Comparison of ENCODE assay signal across 30 mouse cellular contexts in the genomic region with DNA sequence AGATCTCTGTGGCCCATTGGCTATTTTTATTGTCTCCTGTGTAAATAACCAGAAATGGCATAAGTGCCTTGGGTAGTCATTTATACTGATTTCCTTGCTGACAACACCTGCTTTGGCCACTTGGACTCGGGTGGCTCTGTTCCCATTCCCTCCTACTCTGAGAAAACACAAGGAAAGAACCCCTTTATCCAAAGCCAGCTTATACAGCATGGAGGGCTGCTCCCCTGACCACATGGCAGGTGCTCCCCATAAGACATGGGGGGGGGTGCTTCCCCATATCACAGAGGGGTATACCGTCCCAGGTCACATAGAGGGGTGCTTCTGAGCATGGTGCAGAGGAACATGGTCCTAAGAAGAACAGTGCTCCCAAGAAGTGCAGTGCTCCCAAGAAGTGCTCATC. TPM values are rescaled to one million over a fixed set of nuclear protein-coding genes. Genes with fewer than 3 reads are reported as not detected.
DNase-seq lines count a peak whose midpoint lies in the region; ATAC-seq and TF ChIP-seq lines count a peak whose summit lies in the region.
"Had no signal": no experiment of that assay in that cellular context is flagged by ENCODE, and none has a peak within 500 bp of the region (broad histone marks: within the 10 kb centered on the region; RNA-seq: fewer than 3 reads in every experiment).

No protein-coding gene starts in this region.

- WGBS in heart, embryonic 10.5 days: 85% methylated on average over 2 of the region's 2 CpGs
- WGBS in liver, postnatal 0 days (ENCODE audit: insufficient replicate concordance): 79% methylated on average over 2 of the region's 2 CpGs
- 92% methylated on average over 2 of the region's 2 CpGs for WGBS in limb, embryonic 10.5 days
- 97% methylated on average over 2 of the region's 2 CpGs for WGBS in forebrain, embryonic 15.5 days

- H3K9ac ChIP-seq in liver, postnatal 0 days (replicated peaks): no peak overlapping the region
- H3K9ac ChIP-seq in forebrain, embryonic 15.5 days (replicated peaks): no peak overlapping the region
- H3K9ac ChIP-seq: embryonic facial prominence, embryonic 12.5 days; embryonic facial prominence, embryonic 15.5 days; hindbrain, embryonic 14.5 days had no signal

- no peak overlapping the region for H3K4me3 ChIP-seq in heart, embryonic 10.5 days
- no peak overlapping the region for H3K4me3 ChIP-seq in liver, postnatal 0 days (ENCODE audit: low read depth, low read length)
- H3K4me3 ChIP-seq in limb, embryonic 10.5 days: no peak overlapping the region
- H3K4me3 ChIP-seq in forebrain, embryonic 15.5 days: no peak overlapping the region
- H3K4me3 ChIP-seq: embryonic facial prominence, embryonic 12.5 days; embryonic facial prominence, embryonic 15.5 days had no signal

- no peak for TF ChIP-seq EP300 in liver, postnatal 0 days (IDR thresholded peaks at IDR 0.05; ENCODE audit: low read depth)

- no peaks in the 10 kb centered on the region for H3K36me3 ChIP-seq in heart, embryonic 10.5 days
- no peaks in the 10 kb centered on the region for H3K36me3 ChIP-seq in liver, postnatal 0 days (replicated peaks; ENCODE audit: insufficient read depth, low read length)
- H3K36me3 ChIP-seq in limb, embryonic 10.5 days: no peaks in the 10 kb centered on the region
- H3K36me3 ChIP-seq in forebrain, embryonic 15.5 days: no peaks in the 10 kb centered on the region
- H3K36me3 ChIP-seq: embryonic facial prominence, embryonic 12.5 days; embryonic facial prominence, embryonic 15.5 days; G1E had no signal

- H3K9me3 ChIP-seq in heart, embryonic 10.5 days: no peaks in the 10 kb centered on the region
- no peaks in the 10 kb centered on the region for H3K9me3 ChIP-seq in liver, postnatal 0 days (ENCODE audit: low read length)
- H3K9me3 ChIP-seq in limb, embryonic 10.5 days (replicated peaks): no peaks in the 10 kb centered on the region
- H3K9me3 ChIP-seq in forebrain, embryonic 15.5 days: no peaks in the 10 kb centered on the region; the same call in 1 of the 2 replicates
- H3K9me3 ChIP-seq: embryonic facial prominence, embryonic 12.5 days; embryonic facial prominence, embryonic 15.5 days had no signal

- H3K27ac ChIP-seq in heart, embryonic 10.5 days: no peak overlapping the region
- H3K27ac ChIP-seq in liver, postnatal 0 days (ENCODE audit: low read depth): no peak overlapping the region
- H3K27ac ChIP-seq in limb, embryonic 10.5 days: no peak overlapping the region
- no peak overlapping the region for H3K27ac ChIP-seq in forebrain, embryonic 15.5 days (replicated peaks)
- H3K27ac ChIP-seq: embryonic facial prominence, embryonic 12.5 days; embryonic facial prominence, embryonic 15.5 days; hindbrain, embryonic 14.5 days; hindbrain, postnatal 0 days had no signal

- TF ChIP-seq CTCF in liver, postnatal 0 days (IDR thresholded peaks at IDR 0.05; ENCODE audit: low read depth): no peak

- no peaks in the 10 kb centered on the region for H3K27me3 ChIP-seq in heart, embryonic 10.5 days (ENCODE audit: insufficient read depth, poor library complexity, severe bottlenecking)
- no peaks in the 10 kb centered on the region for H3K27me3 ChIP-seq in liver, postnatal 0 days (ENCODE audit: insufficient read depth, low read length)
- no peaks in the 10 kb centered on the region for H3K27me3 ChIP-seq in limb, embryonic 10.5 days (ENCODE audit: low read depth, poor library complexity, severe bottlenecking)
- H3K27me3 ChIP-seq in forebrain, embryonic 15.5 days: no peaks in the 10 kb centered on the region
- H3K27me3 ChIP-seq: CH12.LX; embryonic facial prominence, embryonic 12.5 days; embryonic facial prominence, embryonic 15.5 days; Patski had no signal

- no peak for ATAC-seq in liver, postnatal 0 days
- no peak for ATAC-seq in forebrain, embryonic 15.5 days (replicated peaks)
- ATAC-seq: forebrain, embryonic 14.5 days; hindbrain, postnatal 0 days; inflammation-experienced regulatory T-cells, adult 6 months; intestine, embryonic 16.5 days; Patski had no signal

- H3K4me2 ChIP-seq in liver, postnatal 0 days (ENCODE audit: low read depth, low read length): no peak overlapping the region
- H3K4me2 ChIP-seq in forebrain, embryonic 15.5 days (replicated peaks): no peak overlapping the region
- H3K4me2 ChIP-seq: embryonic facial prominence, embryonic 12.5 days; embryonic facial prominence, embryonic 15.5 days; hindbrain, embryonic 14.5 days had no signal

- DNase-seq in heart, embryonic 10.5 days (ENCODE audit: low spot score): peak; percentile 72
- DNase-seq in heart, adult 8-10 months (ENCODE audit: low spot score): no peak
- DNase-seq in liver, postnatal 0 days: peak; percentile 8
- DNase-seq in liver: no peak
- peak; percentile 12 for DNase-seq in limb, embryonic 10.5 days (ENCODE audit: low spot score)
- DNase-seq: adrenal gland, postnatal 10 days; adrenal gland, postnatal 36 days; cerebellum, adult 18-20 months; cerebellum, adult 9-10 months; cerebellum, postnatal 14 days; gastrocnemius, postnatal 36 days had no signal

- no peaks in the 10 kb centered on the region for H3K4me1 ChIP-seq in heart, embryonic 10.5 days
- H3K4me1 ChIP-seq in liver, postnatal 0 days (ENCODE audit: insufficient read depth): no peaks in the 10 kb centered on the region
- no peaks in the 10 kb centered on the region for H3K4me1 ChIP-seq in limb, embryonic 10.5 days
- no peaks in the 10 kb centered on the region for H3K4me1 ChIP-seq in forebrain, embryonic 15.5 days
- H3K4me1 ChIP-seq: embryonic facial prominence, embryonic 12.5 days; embryonic facial prominence, embryonic 15.5 days had no signal

RNA-seq across cellular contexts. Expression of gene 1700021F07Rik, which starts 57.8 kb away (rescaled TPM):
- not detected in 2 replicates for polyA plus RNA-seq in heart, embryonic 10.5 days (2016; fragmentation: Nextera tagmentation; extraction: Ambion mirVana)
- total RNA-seq in heart, adult 8-10 months (2022): not detected
- not detected in 2 replicates for polyA plus RNA-seq in liver, postnatal 0 days (2015; fragmentation: Nextera tagmentation; extraction: Ambion mirVana)
- polyA plus RNA-seq in limb, embryonic 10.5 days (2016; fragmentation: Nextera tagmentation; extraction: Ambion mirVana): not detected in 2 replicates
- not detected in 2 replicates for polyA plus RNA-seq in forebrain, embryonic 15.5 days (2015; fragmentation: Nextera tagmentation; extraction: Ambion mirVana)
- total RNA-seq: adrenal gland, adult 18-20 months; adrenal gland, postnatal 10 days; adrenal gland, postnatal 36 days; CH12.LX; G1E; gastrocnemius, adult 8-10 months; gastrocnemius, postnatal 36 days; granulocyte monocyte progenitor cell, adult 5-6 weeks; heart, postnatal 25 days; hindbrain, postnatal 0 days had no signal
- polyA plus RNA-seq: embryonic facial prominence, embryonic 12.5 days; embryonic facial prominence, embryonic 15.5 days; forebrain, embryonic 11.5 days; forebrain, embryonic 14.5 days; G1E; heart, embryonic 14.5 days; heart, postnatal 0 days; hindbrain, embryonic 11.5 days; hindbrain, embryonic 14.5 days; hindbrain, postnatal 0 days; inflammation-experienced regulatory T-cells, adult 6 months; intestine, embryonic 16.5 days; Patski had no signal

Comparison
In these comparisons a context has a peak if more than half of its experiments do, and no peak if none do; other contexts are left out.
1. DNase-seq: peak in heart, embryonic 10.5 days (single experiment), liver, postnatal 0 days (single experiment) and limb, embryonic 10.5 days (single experiment); none in heart, adult 8-10 months (single experiment) and liver (single experiment).